Mouse (Mus musculus) yolk sac, embryonic 10.5 days (tissue): ENCODE results near the gene Pnp2.

ENCODE experiments used
- DNase-seq: peaks from one replicate; pipeline ENCODE4 v3.0.0-alpha.2; 2017; ENCODE audit warnings: low spot score

Gene Pnp2

GRCm38 (mm10) chr14:51008781-51009180, 53.0 kb downstream of the Pnp2 start:
- DNase-seq: no peak

GRCm38 (mm10) chr14:51009572-51009971, 53.8 kb downstream of the Pnp2 start:
- DNase-seq: no peak
